Mouse (Mus musculus) midbrain, embryonic 12.5 days (tissue): ENCODE data around the gene Gpr108. TPM values are rescaled to one million over a fixed set of nuclear protein-coding genes. Genes with fewer than 3 reads are reported as not detected.
A peak's percentile ranks its signal among the peaks of the same experiment; 100 is the strongest.
"Not testable (repeated sequence)": the region's sequence is repeated elsewhere in the genome, so short reads cannot be mapped to it uniquely, and the experiment has no call there.

Experiments
- ATAC-seq: fragments of 200-750 bp; cut with Nextera tagmentation; 2 replicates; pipeline ENCODE4 v1.8.0; 2017; ENCODE audit warnings: low read depth, moderate TSS enrichment, moderate library complexity; ENCODE audit not compliant: low FRiP score
- H3K27ac ChIP-seq: fragments of 300-500 bp; sonication (generic); replicated peaks from 2 replicates; pipeline ENCODE4 v1.5.1; 2016; ENCODE audit warnings: mild to moderate bottlenecking
- H3K27me3 ChIP-seq: fragments of 300-500 bp; sonication (generic); 2 replicates; pipeline ENCODE4 v1.6.1; 2016; ENCODE audit warnings: mild to moderate bottlenecking
- H3K36me3 ChIP-seq: fragments of 300-500 bp; sonication (generic); 2 replicates; pipeline ENCODE4 v1.6.1; 2016
- H3K4me1 ChIP-seq: fragments of 300-500 bp; sonication (generic); 2 replicates; pipeline ENCODE4 v1.6.1; 2016
- H3K4me2 ChIP-seq: fragments of 300-500 bp; sonication (generic); replicated peaks from 2 replicates; pipeline ENCODE4 v1.6.1; 2016; ENCODE audit warnings: mild to moderate bottlenecking, moderate library complexity
- H3K4me3 ChIP-seq: fragments of 300-500 bp; sonication (generic); 2 replicates; pipeline ENCODE4 v1.5.1; 2016; ENCODE audit warnings: mild to moderate bottlenecking
- H3K9ac ChIP-seq: fragments of 300-500 bp; sonication (generic); replicated peaks from 2 replicates; pipeline ENCODE4 v1.6.1; 2016; ENCODE audit warnings: mild to moderate bottlenecking, moderate library complexity
- H3K9me3 ChIP-seq: fragments of 300-500 bp; sonication (generic); 2 replicates; pipeline ENCODE4 v1.6.1; 2016; ENCODE audit warnings: mild to moderate bottlenecking
- WGBS: fragments of 180-500 bp; shearing (Covaris S2); methylation state at CpG from one replicate; pipeline ENCODE4 v1.1.7; 2016; 5-methylcytosine and 5-hydroxymethylcytosine counted together
- polyA plus RNA-seq: library from polyadenylated mRNA; unstranded; fragments of >200 nt; fragmentation: Nextera tagmentation; extraction: Ambion mirVana; gene quantifications from 2 replicates; pipeline ENCODE4 v1.2.1, GENCODE M21; 2016

The Gpr108 gene
- polyA plus RNA-seq, 1 experiment from 2014 or later, result 24.5 TPM

DNA sequence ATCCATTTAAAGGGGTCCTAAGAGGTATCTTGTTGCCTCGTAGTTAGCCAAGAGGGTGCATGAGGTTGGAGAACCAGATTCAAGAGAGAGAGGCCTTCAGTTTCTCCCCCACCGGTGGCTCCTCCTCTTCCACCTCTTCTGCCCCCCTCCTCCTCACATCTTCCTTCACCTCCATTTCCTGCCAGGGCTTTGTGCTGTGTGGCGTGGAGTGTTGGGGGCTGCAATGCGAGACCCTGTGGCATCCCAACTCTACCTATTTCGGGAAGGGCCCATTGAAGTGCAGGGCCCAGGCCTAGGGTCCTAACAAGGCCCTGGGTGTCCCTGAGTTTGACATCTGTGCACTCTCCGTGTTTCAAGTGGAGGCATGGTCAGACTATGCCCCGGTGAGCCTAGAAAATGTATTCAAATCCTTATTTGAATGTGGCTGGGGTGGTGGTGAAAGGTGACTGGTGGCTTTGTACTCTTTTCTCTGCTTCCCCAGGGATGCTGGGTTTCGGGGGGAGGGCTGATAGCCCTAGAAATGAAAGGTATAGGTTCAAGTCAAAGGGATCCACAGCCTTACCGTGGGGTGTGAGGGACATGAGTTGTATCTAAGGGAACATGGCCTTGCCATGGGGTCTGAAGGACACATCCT lies 31.5 kb upstream of the Gpr108 start:
- Histone ChIP-seq H3K36me3 (no peaks in the 10 kb centered on the region), H3K4me1 (peaks cover 19% of the 10 kb centered on the region), H3K27ac (no peak overlapping the region), H3K9me3 (no peaks in the 10 kb centered on the region), H3K4me3 (no peak overlapping the region), H3K9ac (no peak overlapping the region), H3K4me2 (no peak overlapping the region), H3K27me3 (peaks cover 27% of the 10 kb centered on the region)
- no peak for ATAC-seq
- 56% methylated on average over 9 of the region's 9 CpGs for WGBS

DNA sequence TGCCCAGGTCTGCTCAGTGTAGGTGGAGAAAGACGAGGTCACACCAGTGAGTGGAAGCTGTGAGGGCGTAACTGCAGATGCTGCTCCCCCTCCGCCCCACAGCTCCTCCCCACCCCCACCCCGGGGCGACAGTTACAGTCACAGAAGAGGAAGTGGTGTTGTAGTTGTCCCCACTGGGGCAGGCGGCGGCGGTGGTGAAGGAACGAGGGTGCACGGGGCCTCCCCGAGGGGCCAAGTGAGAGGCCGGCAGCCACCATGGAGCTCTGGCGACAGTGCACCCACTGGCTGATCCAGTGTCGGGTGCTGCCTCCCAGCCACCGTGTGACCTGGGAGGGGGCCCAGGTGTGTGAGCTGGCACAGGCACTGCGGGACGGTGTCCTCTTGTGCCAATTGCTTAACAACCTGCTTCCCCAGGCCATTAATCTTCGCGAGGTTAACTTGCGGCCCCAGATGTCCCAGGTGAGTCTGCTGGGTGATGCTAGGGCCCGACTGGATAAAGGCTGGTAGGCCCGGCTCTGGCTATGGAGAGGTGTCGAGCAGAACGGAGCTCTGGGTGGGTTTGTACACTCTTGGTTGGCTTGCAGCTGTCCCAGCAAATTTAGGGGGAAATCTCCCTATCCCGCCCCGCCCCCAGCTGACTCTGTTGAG lies 30.8 kb upstream of the Gpr108 start, which contains the start of gene Vav1:
Gene Vav1, plus strand, starts transcription at position 158 of the 648 bp plus-strand sequence.
- no peak for ATAC-seq
- WGBS, result 74% methylated on average over 25 of the region's 26 CpGs
- Histone ChIP-seq H3K9ac (no peak within 1 kb of the TSS), H3K4me1 (peaks cover 19% of the 10 kb centered on the region), H3K4me2 (no peak within 1 kb of the TSS), H3K27ac (no peak within 1 kb of the TSS), H3K36me3 (no peaks in the 10 kb centered on the region), H3K27me3 (peaks cover 33% of the 10 kb centered on the region), H3K4me3 (no peak within 1 kb of the TSS), H3K9me3 (no peaks in the 10 kb centered on the region)

DNA sequence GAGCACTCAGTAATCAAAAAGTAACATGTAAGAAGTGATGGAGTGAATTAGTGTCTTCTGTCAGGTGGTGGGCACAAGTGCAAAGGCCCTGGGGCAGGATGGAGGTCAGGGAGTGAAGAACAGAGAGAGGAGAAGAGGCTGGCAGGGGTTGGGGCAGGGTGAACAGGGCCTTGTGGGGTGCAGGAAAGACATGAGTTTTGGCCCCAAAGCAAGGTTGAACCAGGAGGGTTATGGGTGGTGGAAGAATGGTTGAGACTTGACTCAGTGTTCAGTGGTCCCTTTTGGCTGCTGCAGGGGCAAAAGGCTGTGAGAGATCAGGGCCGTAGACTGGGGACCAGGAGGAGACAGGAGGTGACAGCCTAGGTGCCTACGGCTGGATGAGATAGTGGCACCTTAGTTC lies 30.3 kb upstream of the Gpr108 start:
- Histone ChIP-seq H3K4me2 (no peak overlapping the region), H3K9ac (no peak overlapping the region), H3K4me3 (no peak overlapping the region), H3K27me3 (peaks cover 38% of the 10 kb centered on the region), H3K9me3 (no peaks in the 10 kb centered on the region), H3K36me3 (no peaks in the 10 kb centered on the region), H3K4me1 (peaks cover 19% of the 10 kb centered on the region), H3K27ac (no peak overlapping the region)
- no peak for ATAC-seq
- 90% methylated on average over 2 of the region's 2 CpGs for WGBS

DNA sequence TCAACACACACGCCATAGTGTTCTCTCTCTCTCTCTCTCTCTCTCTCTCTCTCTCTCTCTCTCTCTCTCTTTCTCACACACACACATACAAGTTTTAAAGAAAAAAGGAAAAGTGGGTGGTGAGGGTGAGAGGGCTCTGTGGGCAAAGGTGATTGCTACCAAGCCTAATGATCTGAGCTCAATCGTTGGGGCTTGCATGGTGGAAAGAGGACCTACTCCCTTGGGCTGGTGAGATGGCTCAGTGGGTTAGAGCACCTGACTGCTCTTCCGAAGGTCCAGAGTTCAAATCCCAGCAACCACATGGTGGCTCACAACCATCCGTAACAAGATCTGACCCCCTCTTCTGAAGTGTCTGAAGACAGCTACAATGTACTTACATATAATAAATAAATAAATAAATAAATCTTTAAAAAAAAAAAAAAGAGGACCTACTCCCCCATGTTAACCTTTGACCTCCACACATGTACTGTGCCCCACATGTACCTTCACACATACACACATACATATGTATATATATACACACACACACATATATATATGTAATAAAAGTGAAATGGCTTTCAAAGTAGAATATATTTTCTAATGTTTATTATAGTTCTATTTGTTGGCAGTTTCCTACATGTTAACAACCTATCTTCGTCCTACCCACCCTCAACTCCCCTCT lies 29.5 kb upstream of the Gpr108 start:
- not testable (repeated sequence) for ATAC-seq, H3K36me3 ChIP-seq, H3K4me2 ChIP-seq, H3K27ac ChIP-seq, H3K4me3 ChIP-seq, H3K9ac ChIP-seq, H3K9me3 ChIP-seq
- H3K4me1 ChIP-seq, result peaks cover 19% of the 10 kb centered on the region
- WGBS, result 92% methylated on average over 5 of the region's 5 CpGs
- H3K27me3 ChIP-seq, result peaks cover 46% of the 10 kb centered on the region

DNA sequence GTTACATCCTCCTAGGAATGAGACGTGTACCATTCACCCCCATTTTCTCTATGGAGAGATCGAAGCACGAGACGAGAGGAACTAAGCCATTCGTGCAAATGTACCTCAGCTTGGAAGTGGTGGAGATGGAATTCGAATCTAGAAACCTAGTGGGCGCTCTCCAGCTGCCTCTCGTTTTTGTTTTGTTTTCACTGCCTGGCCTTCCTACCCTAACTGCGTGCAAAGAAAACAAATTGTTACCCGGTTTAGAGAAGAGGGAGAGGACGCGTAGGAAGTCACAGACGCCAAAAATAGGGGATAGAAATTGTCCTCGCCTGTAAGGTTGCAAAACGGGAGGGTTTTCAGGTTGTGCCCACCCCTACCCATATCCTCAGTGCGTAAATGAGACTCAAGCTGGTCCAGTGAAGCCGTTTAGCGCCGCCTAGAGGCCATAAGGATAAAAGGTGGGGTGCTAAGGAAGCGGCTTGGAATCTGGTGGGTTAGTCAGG lies 28.4 kb upstream of the Gpr108 start:
- Histone ChIP-seq H3K27me3 (peaks cover 54% of the 10 kb centered on the region), H3K9ac (peak overlapping the region; percentile 34; the same call in 1 of the 2 replicates), H3K4me3 (peak overlapping the region; percentile 43), H3K27ac (no peak overlapping the region), H3K36me3 (no peaks in the 10 kb centered on the region), H3K4me1 (peaks cover 19% of the 10 kb centered on the region), H3K4me2 (peak overlapping the region; percentile 58), H3K9me3 (no peaks in the 10 kb centered on the region)
- peak; percentile 76 for ATAC-seq
- WGBS, result under 1% methylated on average over 20 of the region's 20 CpGs

DNA sequence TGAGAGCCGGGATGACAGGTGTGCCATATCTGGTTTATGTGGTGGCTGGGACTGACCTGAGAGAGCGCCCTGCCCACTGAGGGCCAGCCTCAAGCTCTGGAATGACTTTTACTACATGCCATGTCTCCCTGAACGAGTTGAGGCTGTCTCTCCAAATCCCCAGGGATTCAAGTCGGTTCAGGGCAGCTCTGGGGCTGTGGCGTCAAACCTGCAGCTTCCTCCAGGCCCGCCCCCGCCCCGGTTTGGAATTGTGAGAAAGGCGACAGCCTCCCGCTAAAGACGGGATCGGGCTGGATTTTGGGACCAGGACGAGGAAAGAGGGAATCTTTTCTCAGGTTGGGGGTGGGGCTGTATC lies 27.7 kb upstream of the Gpr108 start:
- Histone ChIP-seq H3K36me3 (no peaks in the 10 kb centered on the region), H3K9ac (no peak overlapping the region), H3K4me2 (peak overlapping the region; percentile 58), H3K9me3 (no peaks in the 10 kb centered on the region), H3K4me3 (peak overlapping the region; percentile 43), H3K27ac (no peak overlapping the region), H3K4me1 (peaks cover 19% of the 10 kb centered on the region), H3K27me3 (peaks cover 59% of the 10 kb centered on the region)
- WGBS, result 3% methylated on average over 13 of the region's 13 CpGs
- ATAC-seq, result peak; percentile 31

DNA sequence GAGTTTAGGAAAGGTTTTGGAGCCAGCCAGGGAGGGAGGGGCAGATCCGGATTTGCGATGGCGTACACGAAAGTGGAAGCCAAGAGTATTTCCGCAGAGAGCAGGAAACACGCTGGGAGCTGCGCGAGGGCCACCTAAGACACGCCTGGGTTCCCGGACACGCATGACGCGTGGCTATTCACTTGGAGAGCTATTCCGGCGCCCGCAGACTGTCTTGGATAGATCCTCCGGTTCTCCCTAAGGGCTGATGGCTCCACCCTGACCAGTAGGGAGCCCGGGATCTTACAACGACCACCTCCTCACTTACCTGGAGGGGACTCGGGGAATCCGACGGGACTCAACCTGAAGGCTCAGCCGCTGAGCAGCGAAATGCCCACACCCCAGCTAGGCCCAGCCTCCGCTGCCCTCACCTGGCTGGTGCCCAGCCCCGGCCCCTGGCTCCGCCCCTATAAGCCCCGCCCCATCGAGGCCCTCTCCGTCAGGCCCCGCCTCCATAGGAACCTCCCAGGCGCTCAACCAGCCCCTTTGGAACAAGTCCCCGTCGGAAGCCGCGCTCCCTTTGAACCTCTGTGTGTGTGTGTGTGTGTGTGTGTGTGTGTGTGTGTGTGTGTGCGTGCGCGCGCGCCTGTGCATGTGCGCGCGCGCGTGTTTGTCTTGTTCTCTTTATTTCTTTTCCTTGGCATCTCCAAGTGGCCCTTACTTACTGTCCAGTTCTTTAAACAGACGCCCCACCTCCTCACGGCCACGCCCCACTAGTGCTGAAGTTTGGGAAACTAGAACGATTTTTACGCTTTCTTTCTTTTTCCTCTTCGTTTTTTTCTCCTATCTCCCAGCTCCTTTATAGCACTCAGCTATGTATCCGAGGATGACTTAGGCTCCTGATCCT lies 27.1 kb upstream of the Gpr108 start:
- Histone ChIP-seq H3K4me1 (peaks cover 19% of the 10 kb centered on the region), H3K36me3 (no peaks in the 10 kb centered on the region), H3K4me2 (peak overlapping the region; percentile 58), H3K9ac (0 out of 2 replicates have a peak overlapping the region, but pooled peaks have one; percentile 28), H3K4me3 (peak overlapping the region; percentile 43), H3K9me3 (no peaks in the 10 kb centered on the region), H3K27me3 (peaks cover 60% of the 10 kb centered on the region), H3K27ac (no peak overlapping the region)
- peak; percentile 79 for ATAC-seq
- under 1% methylated on average over 53 of the region's 53 CpGs for WGBS

DNA sequence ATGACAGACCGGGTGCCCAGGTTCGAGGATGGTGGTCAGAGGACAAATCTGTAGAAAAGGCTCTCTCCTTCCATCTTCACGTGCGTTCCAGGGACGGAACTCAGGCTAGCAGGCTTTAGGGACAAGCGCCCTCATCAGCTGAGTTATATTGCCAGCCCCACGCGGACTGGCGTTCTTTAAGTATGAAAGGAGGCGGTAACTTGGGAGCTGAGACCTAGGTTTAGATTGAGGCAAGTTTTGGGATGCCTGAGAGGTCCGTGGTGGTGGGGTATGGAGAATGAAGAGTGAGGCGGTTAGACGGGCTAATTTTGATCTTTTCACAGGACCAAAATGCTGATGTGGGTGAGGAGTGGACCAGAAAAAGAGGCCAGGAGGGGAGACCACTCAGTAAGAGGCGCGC lies 26.4 kb upstream of the Gpr108 start:
- H3K4me2 ChIP-seq, result peak overlapping the region; percentile 58
- H3K27me3 ChIP-seq, result peaks cover 60% of the 10 kb centered on the region
- H3K4me1 ChIP-seq, result peaks cover 19% of the 10 kb centered on the region
- 5% methylated on average over 15 of the region's 15 CpGs for WGBS
- ATAC-seq, result no peak
- H3K4me3 ChIP-seq, result peak overlapping the region; percentile 43
- no peak overlapping the region for H3K9ac ChIP-seq
- no peak overlapping the region for H3K27ac ChIP-seq
- H3K36me3 ChIP-seq, result no peaks in the 10 kb centered on the region
- no peaks in the 10 kb centered on the region for H3K9me3 ChIP-seq

DNA sequence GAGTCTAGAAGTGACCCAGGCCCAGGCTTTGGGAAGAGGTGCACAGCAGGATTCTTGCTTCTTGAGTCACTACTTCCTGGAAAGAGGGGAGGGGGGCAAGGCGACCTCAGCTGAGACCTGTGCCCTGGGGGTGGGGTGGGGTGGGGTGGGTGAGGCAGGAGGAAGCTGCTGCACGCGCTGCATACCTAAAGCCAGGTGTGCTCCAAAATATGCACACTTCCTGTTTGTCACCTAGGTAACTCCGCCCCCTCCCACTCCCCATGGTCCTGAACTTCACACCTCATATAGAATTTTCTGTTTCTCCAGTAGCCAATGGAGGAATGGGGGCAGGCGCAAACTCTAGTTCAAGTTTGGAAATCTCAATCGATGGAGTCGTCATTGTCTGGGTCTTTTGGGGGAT lies 25.6 kb upstream of the Gpr108 start:
- no peak for ATAC-seq
- 52% methylated on average over 6 of the region's 7 CpGs for WGBS
- Histone ChIP-seq H3K27me3 (peaks cover 58% of the 10 kb centered on the region), H3K9ac (no peak overlapping the region), H3K4me2 (no peak overlapping the region), H3K4me3 (no peak overlapping the region), H3K36me3 (no peaks in the 10 kb centered on the region), H3K27ac (no peak overlapping the region), H3K9me3 (no peaks in the 10 kb centered on the region), H3K4me1 (peaks cover 19% of the 10 kb centered on the region)

DNA sequence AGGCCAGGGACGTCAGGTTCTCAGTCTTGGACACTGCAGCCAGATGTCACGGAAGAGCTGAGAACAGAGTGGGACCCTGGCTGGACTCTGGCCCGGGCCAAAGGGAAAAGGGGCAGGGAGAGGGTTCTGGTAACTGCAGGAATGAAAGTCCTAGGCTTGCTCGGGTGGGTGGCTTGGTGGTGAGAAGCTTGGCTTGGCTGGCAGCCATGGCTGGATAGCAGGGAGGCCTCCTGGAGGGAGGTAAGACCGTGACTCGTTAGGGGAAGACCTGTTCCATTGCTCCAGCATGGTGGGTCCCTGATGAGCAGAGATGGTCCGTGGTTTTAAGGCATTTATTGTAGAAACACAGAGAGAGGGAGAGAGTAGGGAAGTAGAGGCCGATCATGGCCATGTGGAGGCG lies 23.1 kb upstream of the Gpr108 start:
- Histone ChIP-seq H3K36me3 (no peaks in the 10 kb centered on the region), H3K4me2 (no peak overlapping the region), H3K27ac (no peak overlapping the region), H3K4me3 (no peak overlapping the region), H3K9ac (no peak overlapping the region), H3K9me3 (no peaks in the 10 kb centered on the region), H3K4me1 (peaks cover 14% of the 10 kb centered on the region), H3K27me3 (peaks cover 50% of the 10 kb centered on the region)
- ATAC-seq, result no peak
- WGBS, result 71% methylated on average over 8 of the region's 9 CpGs

DNA sequence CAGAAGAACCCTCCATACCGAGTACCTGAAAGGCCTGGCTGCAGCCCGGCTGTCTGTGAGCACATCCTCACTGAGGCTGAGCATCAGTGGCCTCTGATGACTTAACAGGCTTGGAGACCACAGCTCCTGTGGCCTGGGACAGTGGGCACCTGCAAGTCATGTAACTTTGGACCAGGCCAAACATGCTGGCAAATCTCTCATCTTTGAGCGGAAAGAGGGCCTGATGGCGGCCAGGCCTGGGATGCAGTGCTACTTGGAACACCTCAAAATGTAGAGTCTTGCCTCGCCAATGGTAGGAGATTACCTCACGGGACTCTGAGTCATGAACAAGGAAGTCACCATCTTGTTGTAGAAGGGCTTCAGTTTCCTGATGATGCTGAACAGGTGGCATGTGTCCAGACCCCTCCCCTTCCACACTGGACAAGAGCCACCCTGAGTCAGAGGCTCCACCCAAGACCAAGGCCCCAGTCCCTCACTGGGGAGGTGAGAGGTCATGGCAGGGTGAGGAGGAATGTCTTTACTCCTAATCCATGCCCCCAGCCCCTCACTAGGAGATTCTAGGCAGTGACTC lies 19.4 kb upstream of the Gpr108 start:
- peaks cover 10% of the 10 kb centered on the region for H3K36me3 ChIP-seq
- H3K4me3 ChIP-seq, result no peak overlapping the region
- H3K27ac ChIP-seq, result no peak overlapping the region
- ATAC-seq, result no peak
- H3K9me3 ChIP-seq, result no peaks in the 10 kb centered on the region
- no peak overlapping the region for H3K4me2 ChIP-seq
- H3K9ac ChIP-seq, result no peak overlapping the region
- no peaks in the 10 kb centered on the region for H3K4me1 ChIP-seq
- 91% methylated on average over 6 of the region's 6 CpGs for WGBS
- H3K27me3 ChIP-seq, result peaks cover 14% of the 10 kb centered on the region
